Mouse (Mus musculus): Measurements from ENCODE around the gene Sorcs1.

- TF ChIP-seq CTCF (IDR thresholded peaks at IDR 0.05; ENCODE audit: low read depth) = no peak
- TF ChIP-seq EP300 (IDR thresholded peaks at IDR 0.05; ENCODE audit: low read depth) = no peak
Observed at GRCm38 (mm10) chr19:50394101-50394500, 284.3 kb downstream of the Sorcs1 start.

Measured in liver, postnatal 0 days (tissue).